Mouse (Mus musculus) forebrain, postnatal 0 days (tissue): ENCODE measurements around the gene Myo15b. TPM values are rescaled to one million over a fixed set of nuclear protein-coding genes. Genes with fewer than 3 reads are reported as not detected.

Experiments used
- ATAC-seq: fragments of 200-750 bp; cut with Nextera tagmentation; 2 replicates; pipeline ENCODE4 v1.8.0; 2017; ENCODE audit warnings: mild to moderate bottlenecking, moderate library complexity
- DNase-seq: peaks from one replicate; pipeline ENCODE4 v3.0.0-alpha.2; 2015
- H3K27ac ChIP-seq: fragments of 300-500 bp; sonication (generic); 2 replicates; pipeline ENCODE4 v1.5.1; 2014; ENCODE audit warnings: low read depth, mild to moderate bottlenecking, antibody characterized with exemption, low read length, moderate library complexity, mixed read lengths
- H3K27me3 ChIP-seq: fragments of 300-500 bp; sonication (generic); 2 replicates; pipeline ENCODE4 v1.6.1; 2014; ENCODE audit warnings: mild to moderate bottlenecking, low read length, mixed read lengths; ENCODE audit not compliant: insufficient read depth
- H3K36me3 ChIP-seq: fragments of 300-500 bp; sonication (generic); 2 replicates; pipeline ENCODE4 v1.6.1; 2014; ENCODE audit warnings: mild to moderate bottlenecking, moderate library complexity; ENCODE audit not compliant: insufficient read depth
- H3K4me1 ChIP-seq: fragments of 300-500 bp; sonication (generic); 2 replicates; pipeline ENCODE4 v1.6.1; 2014; ENCODE audit warnings: antibody characterized with exemption; ENCODE audit not compliant: insufficient read depth
- H3K4me2 ChIP-seq: fragments of 300-500 bp; sonication (generic); 2 replicates; pipeline ENCODE4 v1.6.1; 2014; ENCODE audit warnings: low read depth, mild to moderate bottlenecking, moderate library complexity
- H3K4me3 ChIP-seq: fragments of 300-500 bp; sonication (generic); 2 replicates; pipeline ENCODE4 v1.5.1; 2014; ENCODE audit warnings: low read depth, low read length, mixed read lengths
- H3K9ac ChIP-seq: fragments of 300-500 bp; sonication (generic); 2 replicates; pipeline ENCODE4 v1.6.1; 2014; ENCODE audit warnings: mild to moderate bottlenecking
- H3K9me3 ChIP-seq: fragments of 300-500 bp; sonication (generic); 2 replicates; pipeline ENCODE4 v1.6.1; 2016; ENCODE audit warnings: low read length
- CTCF ChIP-seq: sonication (generic); IDR thresholded peaks from 2 replicates; pipeline ENCODE4 v1.5.1; 2016; ENCODE audit warnings: antibody characterized with exemption, control low read depth, low read depth
- WGBS: fragments of 180-500 bp; shearing (Covaris S2); extraction: QIAGEN DNeasy Blood & Tissue Kit; methylation state at CpG from one replicate; pipeline ENCODE4 v1.1.7; 2014; 5-methylcytosine and 5-hydroxymethylcytosine counted together
- polyA plus RNA-seq: library from polyadenylated mRNA; unstranded; fragments of >200 nt; fragmentation: Nextera tagmentation; extraction: Ambion mirVana; gene quantifications from 2 replicates; pipeline ENCODE4 v1.2.1, GENCODE M21; 2015
- total RNA-seq: library from RNA; depleted of rRNA; stranded (reverse); fragments of >200 nt; gene quantifications from 2 replicates; pipeline ENCODE4 v1.2.3, GENCODE M21; 2014

Myo15b gene
- total and polyA plus RNA-seq, 2 experiments from 2014 or later, result 0.01 TPM; not detected in 1

DNA sequence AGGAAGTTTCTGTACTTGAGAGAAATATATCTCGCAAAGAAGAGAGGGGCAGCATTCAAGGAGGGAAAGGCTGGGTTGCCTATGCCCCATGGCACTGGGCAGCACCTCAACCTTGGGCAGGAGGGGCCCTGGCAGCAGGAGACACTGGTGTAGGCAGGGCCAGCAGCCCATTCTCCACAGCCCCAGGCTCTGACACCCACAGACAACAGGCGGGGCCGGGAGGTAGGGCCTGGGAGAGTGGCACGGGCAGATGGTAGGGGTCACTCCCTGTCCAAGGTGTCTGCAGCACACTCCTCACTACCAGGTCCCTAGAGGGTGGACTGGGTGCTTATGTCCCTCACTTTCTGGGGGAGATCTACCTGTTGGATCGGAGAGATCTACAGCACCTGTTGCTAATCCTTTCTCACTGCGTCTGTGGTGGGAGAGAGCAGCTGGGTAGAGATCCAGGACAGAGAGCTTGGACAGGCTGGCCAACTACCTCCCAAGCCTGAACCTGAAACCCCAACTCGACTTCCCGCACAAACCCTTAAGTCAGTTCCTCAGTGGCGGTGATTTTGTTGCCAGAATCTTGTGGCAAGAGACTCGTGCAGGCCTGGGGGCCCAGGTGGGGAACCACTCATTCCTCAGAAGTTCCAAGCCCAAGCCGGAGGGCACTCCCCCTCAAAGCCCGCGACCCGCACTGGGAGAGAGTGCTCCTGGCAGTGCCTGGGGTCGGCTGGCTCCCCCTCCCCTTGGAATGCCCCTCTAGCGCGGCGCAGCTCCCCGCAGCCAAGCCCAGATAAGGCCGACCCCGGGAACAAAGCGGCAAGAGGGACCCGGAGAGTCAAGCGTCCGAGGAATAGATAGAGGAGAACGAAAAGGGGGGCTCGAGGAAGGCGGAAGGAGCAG, 45.4 kb upstream of the Myo15b start:
- H3K4me1 ChIP-seq, result peaks cover 19% of the 10 kb centered on the region
- no peak for TF ChIP-seq CTCF

GRCm38 (mm10) chr11:115813507-115814296, 44.5 kb upstream of the Myo15b start, which contains the start of gene Caskin2:
Gene Caskin2 (minus strand): TSS chr11:115813639.
- ATAC-seq (peak; percentile 88), DNase-seq (peak; percentile 92)
- Histone ChIP-seq H3K27ac (0 out of 2 replicates have a peak within 1 kb of the TSS, but pooled peaks have one; percentile 40), H3K9me3 (no peaks in the 10 kb centered on the region), H3K9ac (peak within 1 kb of the TSS; percentile 76), H3K27me3 (no peaks in the 10 kb centered on the region), H3K4me2 (peak within 1 kb of the TSS; percentile 95), H3K4me3 (peak within 1 kb of the TSS; percentile 92), H3K36me3 (peaks cover 9% of the 10 kb centered on the region), H3K4me1 (peaks cover 15% of the 10 kb centered on the region)
- under 1% methylated on average over 41 of the region's 44 CpGs for whole genome bisulfite sequencing
- peak; percentile 97 for TF ChIP-seq CTCF

More for the DNA sequence above, 45.4 kb upstream of the Myo15b start:
- no peak for ATAC-seq
- 3% methylated on average over 27 of the region's 28 CpGs for WGBS
- Histone ChIP-seq H3K9ac (peak overlapping the region; percentile 55), H3K27me3 (no peaks in the 10 kb centered on the region), H3K4me3 (peak overlapping the region; percentile 92), H3K4me2 (peak overlapping the region; percentile 95), H3K27ac (0 out of 2 replicates have a peak overlapping the region, but pooled peaks have one; percentile 40), H3K9me3 (no peaks in the 10 kb centered on the region), H3K36me3 (peaks cover 4% of the 10 kb centered on the region; the same call in 1 of the 2 replicates)
- peak; percentile 16 for DNase-seq

GRCm38 (mm10) chr11:115814605-115815450, 43.4 kb upstream of the Myo15b start, which contains the start of gene Tsen54:
Gene Tsen54 (plus strand): TSS chr11:115814724.
- no peak for TF ChIP-seq CTCF
- under 1% methylated on average over 81 of the region's 84 CpGs for WGBS

GRCm38 (mm10) chr11:115817331-115817730, 40.9 kb upstream of the Myo15b start:
- TF ChIP-seq CTCF, result no peak
- 83% methylated on average over 5 of the region's 5 CpGs for WGBS
- Histone ChIP-seq H3K36me3 (peaks cover 32% of the 10 kb centered on the region), H3K4me2 (no peak overlapping the region), H3K27ac (no peak overlapping the region), H3K9ac (no peak overlapping the region), H3K9me3 (no peaks in the 10 kb centered on the region), H3K4me1 (peaks cover 11% of the 10 kb centered on the region), H3K4me3 (no peak overlapping the region), H3K27me3 (no peaks in the 10 kb centered on the region)
- ATAC-seq (no peak), DNase-seq (no peak)

More at GRCm38 (mm10) chr11:115814605-115815450, 43.4 kb upstream of the Myo15b start, which contains the start of gene Tsen54:
- H3K36me3 ChIP-seq, result peaks cover 12% of the 10 kb centered on the region
- peak; percentile 72 for ATAC-seq
- peak within 1 kb of the TSS; percentile 24; the same call in 1 of the 2 replicates for H3K27ac ChIP-seq
- H3K4me2 ChIP-seq, result peak within 1 kb of the TSS; percentile 95
- peak; percentile 89 for DNase-seq
- H3K9ac ChIP-seq, result peak within 1 kb of the TSS; percentile 76
- peak within 1 kb of the TSS; percentile 92 for H3K4me3 ChIP-seq
- no peaks in the 10 kb centered on the region for H3K9me3 ChIP-seq
- peaks cover 11% of the 10 kb centered on the region for H3K4me1 ChIP-seq
- H3K27me3 ChIP-seq, result no peaks in the 10 kb centered on the region

DNA sequence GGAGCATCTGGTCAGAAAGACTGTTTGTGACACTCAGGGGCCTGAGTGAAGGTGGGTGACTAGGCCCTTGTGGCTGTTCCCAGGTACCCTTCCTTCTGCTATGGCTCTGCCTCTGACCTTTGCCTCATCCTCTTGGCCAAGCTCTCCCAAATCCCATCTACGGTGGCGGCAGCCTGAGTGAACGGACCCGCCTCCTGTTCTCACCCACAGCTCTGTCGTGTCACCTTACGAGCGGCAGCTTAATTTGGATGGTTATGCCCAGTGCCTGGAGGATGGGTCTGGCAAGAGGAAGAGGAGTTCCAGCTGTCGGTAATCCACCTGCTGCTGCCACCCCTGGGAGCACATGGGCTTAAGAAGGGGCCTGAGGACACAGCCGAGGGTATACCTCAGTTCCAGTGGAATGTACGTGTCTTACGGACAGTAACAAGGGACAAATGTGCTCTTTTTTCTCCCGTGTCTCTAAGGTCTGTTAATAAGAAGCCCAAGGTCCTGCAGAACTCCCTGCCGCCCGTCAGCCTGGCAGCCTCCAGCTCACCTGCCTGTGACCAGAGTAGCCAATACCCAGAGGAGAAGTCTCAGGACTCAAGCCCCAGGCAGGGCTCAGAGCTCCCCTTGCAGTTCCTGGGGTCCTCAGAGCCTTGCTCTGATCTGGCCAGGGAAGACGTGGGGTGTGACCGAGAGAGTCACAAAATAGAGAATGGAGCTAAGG, 38.1 kb upstream of the Myo15b start:
- Histone ChIP-seq H3K4me2 (no peak overlapping the region), H3K36me3 (peaks cover 36% of the 10 kb centered on the region), H3K9me3 (no peaks in the 10 kb centered on the region), H3K4me3 (no peak overlapping the region), H3K4me1 (peaks cover 7% of the 10 kb centered on the region), H3K27me3 (peaks cover 10% of the 10 kb centered on the region; the same call in 1 of the 2 replicates), H3K9ac (no peak overlapping the region), H3K27ac (no peak overlapping the region)
- WGBS, result 89% methylated on average over 16 of the region's 16 CpGs
- ATAC-seq (no peak), DNase-seq (no peak)
- no peak for TF ChIP-seq CTCF
